Mouse (Mus musculus) forebrain, postnatal 0 days (tissue): ENCODE measurements at regions not wholly inside any gene's neighbourhood (a gene's known extent, or its start where the extent isn't known, plus 50 kb on each side); places are given as distances from the start of the nearest gene placed in this dataset.

ENCODE experiments used
- ATAC-seq: fragments of 200-750 bp; cut with Nextera tagmentation; 2 replicates; pipeline ENCODE4 v1.8.0; 2017; ENCODE audit warnings: mild to moderate bottlenecking, moderate library complexity
- DNase-seq: peaks from one replicate; pipeline ENCODE4 v3.0.0-alpha.2; 2015
- H3K27ac ChIP-seq: fragments of 300-500 bp; sonication (generic); 2 replicates; pipeline ENCODE4 v1.5.1; 2014; ENCODE audit warnings: low read depth, mild to moderate bottlenecking, antibody characterized with exemption, low read length, moderate library complexity, mixed read lengths
- H3K27me3 ChIP-seq: fragments of 300-500 bp; sonication (generic); 2 replicates; pipeline ENCODE4 v1.6.1; 2014; ENCODE audit warnings: mild to moderate bottlenecking, low read length, mixed read lengths; ENCODE audit not compliant: insufficient read depth
- H3K36me3 ChIP-seq: fragments of 300-500 bp; sonication (generic); 2 replicates; pipeline ENCODE4 v1.6.1; 2014; ENCODE audit warnings: mild to moderate bottlenecking, moderate library complexity; ENCODE audit not compliant: insufficient read depth
- H3K4me1 ChIP-seq: fragments of 300-500 bp; sonication (generic); 2 replicates; pipeline ENCODE4 v1.6.1; 2014; ENCODE audit warnings: antibody characterized with exemption; ENCODE audit not compliant: insufficient read depth
- H3K4me2 ChIP-seq: fragments of 300-500 bp; sonication (generic); 2 replicates; pipeline ENCODE4 v1.6.1; 2014; ENCODE audit warnings: low read depth, mild to moderate bottlenecking, moderate library complexity
- H3K4me3 ChIP-seq: fragments of 300-500 bp; sonication (generic); 2 replicates; pipeline ENCODE4 v1.5.1; 2014; ENCODE audit warnings: low read depth, low read length, mixed read lengths
- H3K9ac ChIP-seq: fragments of 300-500 bp; sonication (generic); 2 replicates; pipeline ENCODE4 v1.6.1; 2014; ENCODE audit warnings: mild to moderate bottlenecking
- H3K9me3 ChIP-seq: fragments of 300-500 bp; sonication (generic); 2 replicates; pipeline ENCODE4 v1.6.1; 2016; ENCODE audit warnings: low read length
- CTCF ChIP-seq: sonication (generic); IDR thresholded peaks from 2 replicates; pipeline ENCODE4 v1.5.1; 2016; ENCODE audit warnings: antibody characterized with exemption, control low read depth, low read depth
- WGBS: fragments of 180-500 bp; shearing (Covaris S2); extraction: QIAGEN DNeasy Blood & Tissue Kit; methylation state at CpG from one replicate; pipeline ENCODE4 v1.1.7; 2014; 5-methylcytosine and 5-hydroxymethylcytosine counted together

- no peaks in the 10 kb centered on the region for H3K27me3 ChIP-seq
- no peak overlapping the region for H3K4me3 ChIP-seq
- no peaks in the 10 kb centered on the region for H3K9me3 ChIP-seq
- TF ChIP-seq CTCF, result no peak
- WGBS, result 55% methylated on average over 2 of the region's 2 CpGs
- H3K4me1 ChIP-seq, result no peaks in the 10 kb centered on the region
- H3K27ac ChIP-seq, result no peak overlapping the region
- DNase-seq, result peak; percentile 43
- H3K4me2 ChIP-seq, result no peak overlapping the region
- H3K9ac ChIP-seq, result no peak overlapping the region
- no peaks in the 10 kb centered on the region for H3K36me3 ChIP-seq
- ATAC-seq, result no peak
Measured at GRCm38 (mm10) chr15:44112328-44112944, 3978.3 kb downstream of the 9330182O14Rik start.

GRCm38 (mm10) chr15:44134213-44134612, 4000.0 kb downstream of the 9330182O14Rik start:
- no peaks in the 10 kb centered on the region for H3K4me1 ChIP-seq
- 42% methylated on average over 1 of the region's 1 CpGs for WGBS
- H3K36me3 ChIP-seq, result no peaks in the 10 kb centered on the region
- no peak overlapping the region for H3K9ac ChIP-seq
- H3K9me3 ChIP-seq, result no peaks in the 10 kb centered on the region
- H3K27me3 ChIP-seq, result no peaks in the 10 kb centered on the region
- ATAC-seq (peak; percentile 36; the same call in 1 of the 2 replicates), DNase-seq (no peak)
- no peak overlapping the region for H3K27ac ChIP-seq
- H3K4me3 ChIP-seq, result no peak overlapping the region
- H3K4me2 ChIP-seq, result no peak overlapping the region
- TF ChIP-seq CTCF, result no peak
